Mouse (Mus musculus) limb, embryonic 15.5 days (tissue): ENCODE results near the gene Cog2. TPM values are rescaled to one million over a fixed set of nuclear protein-coding genes. Genes with fewer than 3 reads are reported as not detected.

Experiments
- ATAC-seq: fragments of 200-750 bp; cut with Nextera tagmentation; 2 replicates; pipeline ENCODE4 v1.8.0; 2017; ENCODE audit warnings: low read depth, moderate TSS enrichment; ENCODE audit not compliant: insufficient number of reproducible peaks, low FRiP score, low TSS enrichment
- H3K27ac ChIP-seq: fragments of 300-500 bp; sonication (generic); 2 replicates; pipeline ENCODE4 v1.5.1; 2015; ENCODE audit warnings: moderate library complexity, mild to moderate bottlenecking, inconsistent platforms
- H3K27me3 ChIP-seq: fragments of 300-500 bp; sonication (generic); 2 replicates; pipeline ENCODE4 v1.6.1; 2015; ENCODE audit warnings: inconsistent platforms
- H3K36me3 ChIP-seq: fragments of 300-500 bp; sonication (generic); 2 replicates; pipeline ENCODE4 v1.6.1; 2015; ENCODE audit warnings: inconsistent platforms
- H3K4me1 ChIP-seq: fragments of 300-500 bp; sonication (generic); 2 replicates; pipeline ENCODE4 v1.6.1; 2015; ENCODE audit warnings: inconsistent platforms
- H3K4me2 ChIP-seq: fragments of 300-500 bp; sonication (generic); 2 replicates; pipeline ENCODE4 v1.6.1; 2015; ENCODE audit warnings: mild to moderate bottlenecking, inconsistent platforms
- H3K4me3 ChIP-seq: fragments of 300-500 bp; sonication (generic); 2 replicates; pipeline ENCODE4 v1.5.1; 2015; ENCODE audit warnings: mild to moderate bottlenecking, inconsistent platforms
- H3K9ac ChIP-seq: fragments of 300-500 bp; sonication (generic); 2 replicates; pipeline ENCODE4 v1.6.1; 2015; ENCODE audit warnings: inconsistent platforms
- H3K9me3 ChIP-seq: fragments of 300-500 bp; sonication (generic); 2 replicates; pipeline ENCODE4 v1.6.1; 2016; ENCODE audit warnings: inconsistent platforms
- WGBS: fragments of 180-500 bp; shearing (Covaris S2); methylation state at CpG from one replicate; pipeline ENCODE4 v1.1.7; 2015; 5-methylcytosine and 5-hydroxymethylcytosine counted together
- polyA plus RNA-seq: library from polyadenylated mRNA; unstranded; fragments of >200 nt; fragmentation: Nextera tagmentation; extraction: Ambion mirVana; gene quantifications from 2 replicates; pipeline ENCODE4 v1.2.1, GENCODE M21; 2015

Gene Cog2
- polyA plus RNA-seq, 1 experiment from 2014 or later: 41.0 TPM

DNA sequence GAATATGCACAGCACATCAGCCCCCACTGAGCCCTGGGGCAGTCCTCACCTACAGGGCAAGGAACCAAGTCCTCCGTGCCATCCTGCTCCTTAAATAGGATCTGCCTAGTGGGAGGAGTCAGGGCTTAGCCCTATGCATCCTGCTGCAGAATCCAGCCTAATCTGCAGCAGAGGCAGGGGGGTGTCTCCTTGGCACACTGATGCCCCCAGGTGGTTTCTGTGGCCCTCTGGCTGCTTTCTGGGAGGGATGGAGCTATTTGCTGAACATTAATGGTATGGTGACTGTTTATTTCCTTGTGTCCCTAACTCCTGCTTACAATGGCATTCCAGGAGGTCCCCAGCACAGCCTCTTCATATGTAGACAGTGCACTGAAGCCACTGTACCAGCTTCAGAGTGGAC is 27.6 kb downstream of the Cog2 start:
- Histone ChIP-seq H3K4me2 (no peak overlapping the region), H3K27me3 (no peaks in the 10 kb centered on the region), H3K4me1 (no peaks in the 10 kb centered on the region), H3K27ac (no peak overlapping the region), H3K36me3 (peaks cover 95% of the 10 kb centered on the region), H3K9ac (no peak overlapping the region), H3K4me3 (no peak overlapping the region), H3K9me3 (no peaks in the 10 kb centered on the region)
- 86% methylated on average over 1 of the region's 1 CpGs for WGBS
- no peak for ATAC-seq

- no peak for ATAC-seq
- H3K9me3 ChIP-seq: no peaks in the 10 kb centered on the region
- H3K27me3 ChIP-seq: no peaks in the 10 kb centered on the region
- no peak overlapping the region for H3K4me3 ChIP-seq
- no peak overlapping the region for H3K4me2 ChIP-seq
- no peak overlapping the region for H3K9ac ChIP-seq
- H3K4me1 ChIP-seq: no peaks in the 10 kb centered on the region
- H3K27ac ChIP-seq: no peak overlapping the region
- peaks cover 66% of the 10 kb centered on the region for H3K36me3 ChIP-seq
- WGBS: 92% methylated on average over 15 of the region's 15 CpGs
Observed at GRCm38 (mm10) chr8:124551011-124551661, 30.6 kb downstream of the Cog2 start.

DNA sequence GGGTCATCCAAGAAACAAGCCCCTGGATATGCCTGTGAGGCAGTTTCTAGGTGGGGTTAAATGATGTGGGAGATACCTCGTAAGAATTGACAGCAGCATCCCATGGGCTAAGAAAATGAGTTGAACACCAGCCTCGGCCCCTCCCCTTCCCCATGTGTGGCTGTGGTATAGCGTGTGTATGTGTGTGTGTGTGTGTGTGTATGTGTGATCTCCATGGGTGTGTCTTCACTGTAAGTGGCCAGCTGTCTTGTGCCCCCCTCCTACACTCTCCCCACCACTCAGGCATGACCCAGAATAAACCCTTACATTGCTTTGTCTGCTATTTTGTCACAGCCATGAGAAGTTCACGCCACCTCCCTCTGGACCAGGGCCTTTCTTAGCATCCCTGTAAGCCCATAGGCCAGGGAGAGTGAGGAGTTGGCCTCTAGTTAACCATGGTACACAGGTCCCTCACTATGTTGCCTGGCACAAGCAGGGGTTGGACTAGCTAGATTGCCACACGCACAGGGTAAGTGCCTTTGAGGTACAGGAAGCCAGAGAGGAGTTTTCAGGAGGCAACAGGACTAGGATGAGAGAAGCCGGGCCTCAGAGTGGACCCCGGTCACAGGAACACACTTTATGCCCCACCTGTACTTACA is 34.7 kb downstream of the Cog2 start:
- H3K27me3 ChIP-seq: no peaks in the 10 kb centered on the region
- H3K4me2 ChIP-seq: no peak overlapping the region
- H3K9ac ChIP-seq: no peak overlapping the region
- H3K36me3 ChIP-seq: peaks cover 28% of the 10 kb centered on the region
- WGBS: 86% methylated on average over 7 of the region's 7 CpGs
- no peak overlapping the region for H3K4me3 ChIP-seq
- H3K27ac ChIP-seq: no peak overlapping the region
- ATAC-seq: no peak
- H3K9me3 ChIP-seq: no peaks in the 10 kb centered on the region
- no peaks in the 10 kb centered on the region for H3K4me1 ChIP-seq

- no peaks in the 10 kb centered on the region for H3K4me1 ChIP-seq
- no peak for ATAC-seq
- peaks cover 19% of the 10 kb centered on the region for H3K36me3 ChIP-seq
- no peak overlapping the region for H3K9ac ChIP-seq
- H3K9me3 ChIP-seq: no peaks in the 10 kb centered on the region
- 78% methylated on average over 7 of the region's 7 CpGs for WGBS
- no peaks in the 10 kb centered on the region for H3K27me3 ChIP-seq
- no peak overlapping the region for H3K4me3 ChIP-seq
- H3K4me2 ChIP-seq: no peak overlapping the region
- no peak overlapping the region for H3K27ac ChIP-seq
Observed at GRCm38 (mm10) chr8:124556164-124556563, 35.6 kb downstream of the Cog2 start.

DNA sequence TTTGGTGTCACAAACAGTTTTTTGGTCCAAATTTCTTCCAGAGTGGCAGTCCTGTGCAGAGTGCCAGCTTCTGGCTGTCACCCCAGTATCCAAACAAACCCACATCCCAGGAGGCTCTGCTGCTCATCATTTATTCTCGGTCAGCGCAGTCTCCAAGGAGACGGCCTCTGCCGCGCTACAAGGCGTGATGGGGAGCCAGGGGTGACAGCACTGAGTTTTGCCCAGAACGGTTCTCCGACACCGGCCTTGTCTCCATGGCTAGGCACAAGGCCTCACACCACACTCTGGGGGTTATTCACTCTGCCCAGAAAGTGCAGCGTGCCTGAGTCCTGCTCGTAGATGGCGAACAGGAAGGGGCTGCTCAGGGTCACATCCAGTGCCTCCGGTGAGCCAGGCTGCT is 36.1 kb downstream of the Cog2 start:
- Histone ChIP-seq H3K4me3 (no peak overlapping the region), H3K9ac (no peak overlapping the region), H3K36me3 (peaks cover 14% of the 10 kb centered on the region), H3K9me3 (no peaks in the 10 kb centered on the region), H3K4me1 (no peaks in the 10 kb centered on the region), H3K27me3 (no peaks in the 10 kb centered on the region), H3K27ac (no peak overlapping the region), H3K4me2 (no peak overlapping the region)
- WGBS: 87% methylated on average over 13 of the region's 13 CpGs
- ATAC-seq: no peak

- WGBS: 69% methylated on average over 5 of the region's 5 CpGs
- no peak overlapping the region for H3K4me2 ChIP-seq
- H3K36me3 ChIP-seq: peaks cover 6% of the 10 kb centered on the region
- H3K9me3 ChIP-seq: no peaks in the 10 kb centered on the region
- no peak overlapping the region for H3K4me3 ChIP-seq
- no peaks in the 10 kb centered on the region for H3K27me3 ChIP-seq
- H3K4me1 ChIP-seq: no peaks in the 10 kb centered on the region
- no peak overlapping the region for H3K27ac ChIP-seq
- H3K9ac ChIP-seq: no peak overlapping the region
- ATAC-seq: no peak
Observed at GRCm38 (mm10) chr8:124557476-124557875, 36.9 kb downstream of the Cog2 start.

- no peak overlapping the region for H3K27ac ChIP-seq
- no peaks in the 10 kb centered on the region for H3K9me3 ChIP-seq
- peaks cover 4% of the 10 kb centered on the region; the same call in 1 of the 2 replicates for H3K27me3 ChIP-seq
- WGBS: 76% methylated on average over 6 of the region's 6 CpGs
- no peak overlapping the region for H3K4me2 ChIP-seq
- H3K9ac ChIP-seq: no peak overlapping the region
- ATAC-seq: no peak
- peaks cover 10% of the 10 kb centered on the region for H3K4me1 ChIP-seq
- H3K4me3 ChIP-seq: no peak overlapping the region
- H3K36me3 ChIP-seq: no peaks in the 10 kb centered on the region
Observed at GRCm38 (mm10) chr8:124567126-124567525, 46.6 kb downstream of the Cog2 start.

GRCm38 (mm10) chr8:124567584-124567983 is 47.0 kb downstream of the Cog2 start:
- WGBS: 91% methylated on average over 3 of the region's 3 CpGs
- H3K36me3 ChIP-seq: no peaks in the 10 kb centered on the region
- peaks cover 11% of the 10 kb centered on the region for H3K4me1 ChIP-seq
- H3K4me2 ChIP-seq: no peak overlapping the region
- no peak overlapping the region for H3K9ac ChIP-seq
- no peaks in the 10 kb centered on the region for H3K9me3 ChIP-seq
- H3K27me3 ChIP-seq: peaks cover 4% of the 10 kb centered on the region; the same call in 1 of the 2 replicates
- no peak overlapping the region for H3K4me3 ChIP-seq
- no peak for ATAC-seq
- no peak overlapping the region for H3K27ac ChIP-seq

GRCm38 (mm10) chr8:124569100-124569499 is 48.5 kb downstream of the Cog2 start:
- H3K36me3 ChIP-seq: no peaks in the 10 kb centered on the region
- H3K9me3 ChIP-seq: no peaks in the 10 kb centered on the region
- H3K4me3 ChIP-seq: no peak overlapping the region
- H3K9ac ChIP-seq: no peak overlapping the region
- no peak overlapping the region for H3K4me2 ChIP-seq
- H3K27ac ChIP-seq: peak overlapping the region; percentile 33; the same call in 1 of the 2 replicates
- no peak for ATAC-seq
- WGBS: 84% methylated on average over 2 of the region's 2 CpGs
- peaks cover under 1% of the 10 kb centered on the region; the same call in 1 of the 2 replicates for H3K27me3 ChIP-seq
- H3K4me1 ChIP-seq: peaks cover 21% of the 10 kb centered on the region

GRCm38 (mm10) chr8:124569593-124569992 is 49.0 kb downstream of the Cog2 start, which contains the start of gene Agt:
Gene Agt, minus strand, starts transcription at chr8:124569706.
- 72% methylated on average over 2 of the region's 2 CpGs for WGBS
- H3K4me2 ChIP-seq: no peak within 1 kb of the TSS
- H3K36me3 ChIP-seq: no peaks in the 10 kb centered on the region
- H3K27ac ChIP-seq: peak within 1 kb of the TSS; percentile 33; the same call in 1 of the 2 replicates
- no peaks in the 10 kb centered on the region for H3K9me3 ChIP-seq
- no peaks in the 10 kb centered on the region for H3K27me3 ChIP-seq
- peaks cover 21% of the 10 kb centered on the region for H3K4me1 ChIP-seq
- ATAC-seq: no peak
- H3K4me3 ChIP-seq: no peak within 1 kb of the TSS
- H3K9ac ChIP-seq: no peak within 1 kb of the TSS

DNA sequence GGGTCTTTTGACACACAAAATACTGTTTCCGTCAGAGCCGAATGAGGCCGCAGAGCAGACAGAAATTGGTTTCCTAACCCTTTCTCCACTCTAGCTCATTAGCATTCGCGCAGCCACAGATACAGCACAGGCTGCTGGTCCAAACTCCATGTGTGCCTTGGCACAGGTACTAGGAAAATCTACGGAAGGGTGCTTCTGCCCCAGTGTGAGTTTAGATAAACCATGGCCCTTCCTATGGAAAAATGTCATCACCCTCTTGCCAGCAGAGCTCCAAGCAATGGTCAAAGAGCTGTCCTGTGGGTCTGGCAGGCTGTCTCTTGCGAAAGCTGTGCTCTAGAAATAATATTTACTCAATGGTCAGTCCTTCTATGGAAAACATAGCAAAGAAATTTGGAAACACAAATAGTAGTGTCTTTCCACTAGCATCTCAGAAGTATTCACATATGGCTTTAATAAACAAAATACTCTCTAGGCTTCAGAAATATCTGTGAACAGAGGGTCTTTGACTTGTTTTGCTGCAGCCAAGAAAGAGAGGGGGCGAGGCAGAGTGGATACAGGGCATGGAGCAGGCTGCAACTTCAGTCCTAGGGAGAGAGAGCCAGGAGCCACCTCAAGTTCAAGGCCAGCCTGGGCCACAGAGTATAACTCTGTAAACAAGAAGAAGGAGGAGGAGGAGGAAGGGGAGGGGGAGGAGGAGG is 51.3 kb downstream of the Cog2 start:
- Histone ChIP-seq H3K4me2 (no peak overlapping the region), H3K9me3 (no peaks in the 10 kb centered on the region), H3K27me3 (no peaks in the 10 kb centered on the region), H3K4me3 (no peak overlapping the region), H3K27ac (peak overlapping the region; percentile 75), H3K4me1 (peaks cover 21% of the 10 kb centered on the region), H3K9ac (no peak overlapping the region), H3K36me3 (no peaks in the 10 kb centered on the region)
- no peak for ATAC-seq
- 58% methylated on average over 8 of the region's 8 CpGs for WGBS

GRCm38 (mm10) chr8:124572430-124572775 is 51.8 kb downstream of the Cog2 start:
- no peak overlapping the region for H3K4me2 ChIP-seq
- H3K27ac ChIP-seq: no peak overlapping the region
- no peaks in the 10 kb centered on the region for H3K36me3 ChIP-seq
- no peaks in the 10 kb centered on the region for H3K27me3 ChIP-seq
- no peak overlapping the region for H3K4me3 ChIP-seq
- no peak overlapping the region for H3K9ac ChIP-seq
- H3K4me1 ChIP-seq: peaks cover 21% of the 10 kb centered on the region
- H3K9me3 ChIP-seq: no peaks in the 10 kb centered on the region
- ATAC-seq: no peak
